Mouse (Mus musculus) kidney, embryonic 16.5 days (tissue): ENCODE data around the gene Olfr518. TPM values are rescaled to one million over a fixed set of nuclear protein-coding genes. Genes with fewer than 3 reads are reported as not detected.

ENCODE experiments used
- polyA plus RNA-seq: library from polyadenylated mRNA; unstranded; fragments of >200 nt; fragmentation: Nextera tagmentation; extraction: Ambion mirVana; gene quantifications from 2 replicates; pipeline ENCODE4 v1.2.1, GENCODE M21; 2015

The Olfr518 gene
- polyA plus RNA-seq, 1 experiment from 2014 or later: not detected

Other genes starting within 250 kb of the Olfr518 start
- not detected in 2 replicates for gene Olfr509, start 233.1 kb downstream of the Olfr518 start, polyA plus RNA-seq
- gene Olfr510, start 218.6 kb downstream of the Olfr518 start, polyA plus RNA-seq: not detected in 2 replicates
- gene Olfr512, start 171.7 kb downstream of the Olfr518 start, polyA plus RNA-seq: not detected in 2 replicates
- not detected in 2 replicates for gene Olfr513, start 134.0 kb downstream of the Olfr518 start, polyA plus RNA-seq
- gene Olfr514, start 59.0 kb downstream of the Olfr518 start, polyA plus RNA-seq: not detected in 2 replicates
- gene Olfr516, start 34.5 kb downstream of the Olfr518 start, polyA plus RNA-seq: not detected in 2 replicates
- not detected in 2 replicates for gene Olfr517, start 12.6 kb downstream of the Olfr518 start, polyA plus RNA-seq
- not detected in 2 replicates for gene Olfr519, start 9.4 kb upstream of the Olfr518 start, polyA plus RNA-seq
- 0.04 and 0.07 TPM in 2 replicates for gene Nlrp10, start 45.2 kb upstream of the Olfr518 start, polyA plus RNA-seq
- 80.0 and 88.3 TPM in 2 replicates for gene Eif3f, start 49.4 kb upstream of the Olfr518 start, polyA plus RNA-seq
- 1.00 and 1.7 TPM in 2 replicates for gene Tub, start 65.3 kb upstream of the Olfr518 start, polyA plus RNA-seq
- 0.79 and 2.2 TPM in 2 replicates for gene Ric3, start 198.3 kb upstream of the Olfr518 start, polyA plus RNA-seq